Mouse (Mus musculus) thymus, postnatal 10 days (tissue): ENCODE measurements around the gene Trim44.

Experiments used
- DNase-seq, 2 experiments: peaks; one replicate each; pipeline ENCODE4 v3.0.0; 2021; ENCODE audit warnings: low spot score in 2 of 2

The Trim44 gene

GRCm38 (mm10) chr2:102407363-102408184, at the start of gene Trim44:
Trim44 (minus strand) TSS chr2:102407828.
- DNase-seq: no peak

DNA sequence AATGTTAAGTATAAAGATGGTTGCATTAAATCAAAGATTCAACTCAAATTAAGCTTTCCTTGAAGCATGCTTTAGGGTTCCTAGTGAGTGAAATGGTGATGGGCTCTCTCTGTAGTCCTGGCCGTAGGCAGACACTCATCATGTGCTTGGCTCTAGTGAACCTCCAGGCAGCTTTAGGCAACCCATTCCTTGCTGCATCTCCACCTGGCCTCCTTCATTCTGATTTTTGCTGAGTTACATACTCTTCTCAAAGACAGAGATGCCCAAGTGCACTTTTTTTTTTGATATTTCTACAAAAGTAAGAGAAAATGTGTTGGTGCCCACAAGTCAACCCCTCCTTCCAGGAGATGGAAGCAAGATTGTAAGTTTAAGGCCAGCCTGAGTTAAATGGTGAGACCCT, 47.5 kb upstream of the Trim44 start:
- no peak for DNase-seq

GRCm38 (mm10) chr2:102453447-102453846, 45.8 kb upstream of the Trim44 start:
- peak in 1 of 2 experiments; percentile 43 for DNase-seq

GRCm38 (mm10) chr2:102451671-102452549, 44.3 kb upstream of the Trim44 start, which contains the start of gene Fjx1:
Fjx1 (minus strand) TSS chr2:102452499.
- DNase-seq: peak; percentile 12 to 26

GRCm38 (mm10) chr2:102450761-102451670, 43.4 kb upstream of the Trim44 start:
- DNase-seq: peak; percentile 7 to 42

GRCm38 (mm10) chr2:102450248-102450760, 42.7 kb upstream of the Trim44 start:
- peak in 1 of 2 experiments; percentile 41 for DNase-seq

GRCm38 (mm10) chr2:102449630-102450247, 42.1 kb upstream of the Trim44 start:
- DNase-seq: peak in 1 of 2 experiments; percentile 6

DNA sequence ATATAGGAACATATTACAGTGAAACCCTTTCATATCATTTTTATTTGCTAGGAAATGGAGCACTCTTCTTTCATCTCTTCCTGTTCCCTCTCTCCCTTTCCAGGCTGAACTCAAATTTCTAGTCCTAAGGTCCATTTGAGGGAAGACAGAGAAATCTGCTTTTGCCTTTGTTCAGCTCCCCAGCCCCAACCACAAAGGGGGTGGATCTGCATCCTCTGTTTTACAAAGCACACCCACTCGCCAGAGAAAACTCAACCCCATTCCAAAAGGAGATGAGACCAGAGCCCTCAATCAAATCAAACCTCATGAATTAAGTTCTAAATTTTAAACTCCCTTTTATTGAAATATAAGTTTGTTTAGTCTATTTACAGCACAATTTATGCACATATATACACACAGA, 41.4 kb upstream of the Trim44 start:
- no peak for DNase-seq

GRCm38 (mm10) chr2:102447831-102448230, 40.2 kb upstream of the Trim44 start:
- no peak for DNase-seq

DNA sequence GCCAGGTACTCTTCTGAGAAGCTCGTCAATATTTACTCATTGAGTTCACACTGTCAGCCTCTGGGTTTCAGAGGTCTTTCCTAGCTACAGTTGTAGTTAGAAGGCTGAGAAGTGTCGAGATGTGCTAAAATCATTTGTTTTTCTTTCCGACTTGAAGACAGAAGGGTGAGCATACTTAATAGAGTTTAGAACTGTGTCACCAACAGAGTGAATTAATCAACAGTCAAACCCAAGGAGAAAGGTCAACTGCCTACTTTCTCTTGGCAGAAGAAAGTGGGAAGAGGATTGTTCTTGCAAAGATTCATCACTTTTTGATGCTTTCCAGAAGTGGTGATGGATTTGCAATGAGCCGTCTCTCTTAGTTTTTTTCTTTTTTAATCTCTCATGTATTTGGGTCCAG, 39.2 kb upstream of the Trim44 start:
- DNase-seq: no peak

- DNase-seq: no peak
Observed at GRCm38 (mm10) chr2:102437357-102438030, 29.9 kb upstream of the Trim44 start.

DNA sequence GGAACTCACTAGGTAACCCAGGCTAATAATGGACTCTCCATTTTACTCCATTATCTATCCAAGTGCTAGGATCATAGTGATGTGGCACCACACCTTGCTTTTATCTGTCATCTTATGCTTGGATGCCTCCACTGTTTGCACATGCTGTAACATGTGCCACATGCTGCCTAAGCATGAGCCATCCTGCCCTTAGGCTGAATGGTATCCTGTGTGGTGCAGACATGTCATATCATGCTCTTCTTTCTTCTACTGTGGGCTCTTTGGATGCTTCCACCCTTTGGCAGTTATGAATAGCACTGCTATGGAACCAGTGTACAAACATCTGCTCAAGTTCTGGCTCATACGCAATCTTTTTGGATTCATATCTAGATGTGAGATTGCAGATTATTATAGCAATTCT, 26.3 kb upstream of the Trim44 start:
- no peak for DNase-seq

DNA sequence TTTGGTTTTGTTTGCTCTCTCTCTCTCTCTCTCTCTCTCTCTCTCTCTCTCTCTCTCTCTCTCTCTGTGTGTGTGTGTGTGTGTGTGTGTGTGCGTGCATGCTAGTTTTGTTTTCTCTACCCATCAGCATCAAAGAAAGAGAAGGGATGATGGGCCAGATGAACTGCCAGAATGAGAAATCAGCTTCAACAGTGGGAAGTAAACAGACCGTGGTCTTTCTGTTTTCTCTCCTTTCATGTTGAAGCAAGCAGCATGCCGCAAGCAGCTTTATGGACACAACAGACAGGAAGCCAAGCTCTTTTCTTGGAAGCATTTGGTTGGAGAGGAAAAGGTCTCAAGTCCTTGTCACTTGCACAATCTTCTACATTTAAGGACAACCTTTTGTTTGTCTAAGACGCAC, 23.5 kb upstream of the Trim44 start:
- DNase-seq: no peak

DNA sequence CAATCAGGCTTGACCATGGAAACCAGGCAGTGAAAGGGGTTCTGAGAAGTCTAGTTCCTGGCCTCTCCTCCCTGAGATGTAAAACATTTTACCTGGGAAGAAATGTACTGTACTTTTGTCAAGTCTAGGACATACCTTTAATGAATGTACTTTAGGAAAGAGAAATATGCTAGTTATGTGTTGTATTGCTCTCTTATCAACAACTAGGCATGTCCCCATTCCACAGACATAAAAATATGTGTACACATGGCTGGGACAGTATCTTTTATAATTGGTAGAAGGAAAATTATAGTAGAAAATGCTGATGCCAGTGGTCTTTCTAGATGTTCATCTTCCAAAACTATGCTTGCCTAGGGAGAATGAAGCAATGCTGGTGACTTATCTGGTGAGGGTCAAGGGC, 20.3 kb upstream of the Trim44 start:
- DNase-seq: no peak

GRCm38 (mm10) chr2:102426434-102426833, 18.8 kb upstream of the Trim44 start:
- no peak for DNase-seq

GRCm38 (mm10) chr2:102416149-102416743, 8.6 kb upstream of the Trim44 start:
- no peak for DNase-seq

DNA sequence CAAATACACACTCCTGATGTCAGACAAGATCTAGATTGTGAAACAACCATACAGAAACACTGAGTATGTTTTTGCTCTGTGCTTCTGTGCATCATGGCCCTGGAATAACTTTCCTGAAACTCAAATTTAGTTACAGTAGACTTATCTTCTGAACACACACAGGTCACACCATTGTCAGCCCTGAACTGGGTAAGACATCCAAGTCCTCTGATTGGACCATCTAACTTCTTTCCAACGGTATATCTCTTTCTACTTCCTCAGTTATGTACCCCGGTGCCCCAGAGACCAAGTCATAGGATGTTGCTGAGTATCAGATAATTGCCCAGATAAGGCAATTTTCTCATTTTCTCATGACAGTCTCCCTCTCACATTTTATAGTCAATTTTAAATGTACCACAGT, 5.1 kb upstream of the Trim44 start:
- DNase-seq: no peak

GRCm38 (mm10) chr2:102410615-102411014, 3.0 kb upstream of the Trim44 start:
- no peak for DNase-seq

GRCm38 (mm10) chr2:102409741-102410140, 2.1 kb upstream of the Trim44 start:
- DNase-seq: no peak
